Mouse (Mus musculus): ENCODE results near the gene Nfib. TPM values are rescaled to one million over a fixed set of nuclear protein-coding genes. Genes with fewer than 3 reads are reported as not detected.

Nfib gene
- total RNA-seq (2021): 100 to 1,000 TPM in 1 of 2 experiments, 10 to 100 TPM in 1; 83.2 to 103 TPM
- long read RNA-seq, experiment 1, full-length matches to known transcripts: 9 of 33 reads
- long read RNA-seq, experiment 1, partial matches to known transcripts: 2 of 33 reads
- long read RNA-seq, experiment 1, other reads (novel, unspliced or antisense): 22 of 33 reads
- long read RNA-seq, experiment 2, full-length matches to known transcripts: 2 of 12 reads
- long read RNA-seq, experiment 2, partial matches to known transcripts: 1 of 12 reads
- long read RNA-seq, experiment 2, other reads (novel, unspliced or antisense): 9 of 12 reads

DNA sequence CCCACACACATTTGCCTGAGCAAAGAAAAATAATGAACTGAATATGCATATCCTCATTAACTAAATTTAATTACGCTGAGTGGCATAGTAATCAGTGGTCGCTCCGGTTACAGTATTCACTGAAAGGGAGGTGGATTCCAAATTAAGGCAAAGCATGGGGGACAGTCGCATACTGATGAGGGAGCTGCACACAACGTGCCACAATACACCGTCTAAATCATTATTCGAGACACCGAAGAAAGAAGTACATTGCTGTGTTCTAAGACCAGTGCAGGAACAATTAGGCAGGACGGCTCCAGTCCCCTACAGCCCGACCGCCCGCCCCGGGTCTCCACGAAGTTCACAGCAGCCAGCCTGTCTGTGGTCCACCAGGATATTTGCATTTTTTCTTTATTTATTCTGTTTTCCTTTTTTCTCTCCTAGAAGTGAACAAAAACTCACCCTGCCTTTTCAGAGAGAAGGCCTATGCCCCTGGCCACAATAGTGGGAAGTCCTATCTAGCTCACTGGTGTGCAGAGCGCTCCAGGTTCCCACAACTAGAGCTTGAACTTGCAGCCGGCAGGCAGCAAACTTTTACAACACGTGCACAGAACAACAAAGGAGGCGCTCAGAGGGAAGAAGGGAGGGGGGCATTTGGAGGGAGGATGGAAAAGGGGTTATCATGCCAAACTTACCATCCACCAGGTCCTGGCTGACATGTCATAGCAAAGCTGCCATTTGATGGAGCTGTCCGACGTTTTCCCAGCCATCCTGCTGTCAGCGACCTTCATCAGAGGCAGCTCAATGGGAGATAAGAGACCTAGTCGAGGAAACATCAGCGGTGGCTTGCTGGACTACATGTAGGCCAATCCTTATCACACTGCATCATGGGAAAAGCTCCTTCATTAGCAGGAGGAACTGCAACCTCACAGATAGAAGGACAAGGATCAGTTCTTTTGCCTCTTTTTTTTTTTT, at the start of gene Nfib:
Gene Nfib, minus strand, starts transcription at position 910 of the 954 bp plus-strand sequence.
- DNase-seq: no peak

GRCm38 (mm10) chr4:82735764-82736163, 30.2 kb upstream of the Nfib start:
- no peak for DNase-seq

DNA sequence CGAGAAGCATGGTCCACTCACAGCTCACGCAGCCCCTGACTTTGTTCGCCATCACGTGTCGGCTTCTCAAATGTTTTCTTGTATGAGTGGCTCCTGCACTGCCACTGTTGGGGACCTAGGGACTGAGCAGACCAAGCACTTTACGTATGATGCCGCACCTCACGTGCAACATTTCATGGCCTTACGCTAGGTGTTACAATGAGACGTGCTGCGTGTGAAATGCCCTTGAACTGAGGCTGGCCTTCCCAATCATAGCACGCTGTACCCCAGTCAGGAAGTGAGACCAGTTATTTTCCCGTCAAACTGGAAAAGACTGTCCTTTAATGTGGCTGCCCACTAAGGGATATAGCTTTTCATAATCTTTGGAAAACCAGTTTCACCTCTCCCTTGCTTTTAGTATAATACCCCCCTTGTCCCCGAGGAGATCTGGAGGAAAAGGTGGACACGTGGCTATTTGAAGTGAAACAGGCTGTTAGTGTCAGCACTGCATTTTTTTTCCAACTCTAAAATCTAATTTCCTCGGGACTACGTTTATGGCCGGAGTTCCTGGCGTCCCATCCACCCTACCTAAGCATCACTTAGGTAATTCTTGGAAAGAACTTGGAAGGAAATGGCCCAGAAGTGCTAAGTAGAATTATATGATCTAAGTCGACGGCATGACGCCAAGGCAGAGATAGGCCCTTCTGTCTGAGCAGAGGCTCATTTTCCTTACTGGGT, 29.4 kb upstream of the Nfib start:
- no peak for DNase-seq

DNA sequence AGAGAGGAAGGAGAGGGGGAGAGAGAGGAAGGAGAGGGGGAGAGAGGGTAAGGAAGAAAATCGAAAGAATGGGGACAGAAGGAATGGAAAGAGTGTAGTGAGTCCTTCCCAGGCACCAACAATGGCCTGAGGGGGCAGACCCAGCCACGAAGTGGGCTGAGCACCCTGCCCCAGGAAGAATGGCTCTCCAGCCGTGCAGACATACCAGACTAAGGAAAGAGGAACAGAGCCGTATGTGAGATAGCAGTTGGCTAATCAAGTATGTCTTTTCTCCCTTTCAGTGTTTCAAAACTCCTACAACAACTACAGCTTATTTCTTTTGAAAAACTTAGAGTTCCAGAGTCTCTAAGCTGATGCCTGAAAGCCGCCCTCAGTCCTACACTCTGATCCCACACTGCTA, 28.8 kb upstream of the Nfib start:
- DNase-seq: no peak

DNA sequence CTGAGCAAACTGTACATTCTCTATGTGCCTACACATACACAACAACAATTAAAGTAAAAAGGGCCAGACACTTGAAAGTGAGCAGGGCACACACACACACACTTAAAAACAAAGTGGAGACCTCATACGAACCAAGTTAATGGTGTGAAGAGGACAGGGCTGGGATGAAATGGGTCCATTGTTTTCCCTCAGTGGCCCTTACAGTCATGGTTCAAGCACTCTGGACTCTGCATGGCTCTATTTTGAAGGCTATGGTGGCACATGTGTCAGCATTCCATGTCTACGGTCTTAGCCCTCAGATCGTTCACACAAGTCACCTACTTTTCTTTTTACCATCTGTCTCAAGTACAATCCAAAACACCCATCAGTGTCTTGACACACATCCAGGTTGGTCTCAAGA, 28.1 kb upstream of the Nfib start:
- DNase-seq: no peak

GRCm38 (mm10) chr4:82730248-82730887, 24.8 kb upstream of the Nfib start:
- no peak for DNase-seq

DNA sequence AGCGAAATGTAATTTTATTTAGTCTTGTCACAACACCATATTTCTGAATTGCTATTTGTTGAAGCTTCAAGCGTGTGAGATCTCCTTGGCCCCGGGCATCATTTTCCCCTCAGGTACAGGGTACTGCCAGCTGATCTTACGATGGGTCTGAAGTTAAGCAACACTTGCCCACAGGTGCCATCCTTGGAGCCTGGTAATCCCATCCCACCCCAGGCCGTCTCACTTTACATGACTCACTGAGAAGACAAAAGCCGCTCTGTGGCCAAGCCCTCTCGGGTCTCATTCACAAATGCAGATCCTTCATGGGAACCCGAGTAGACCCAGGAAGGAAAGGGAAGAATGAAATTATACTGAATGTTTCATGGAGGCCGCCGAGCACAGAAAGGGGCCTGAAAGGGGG, 18.5 kb upstream of the Nfib start:
- no peak for DNase-seq

DNA sequence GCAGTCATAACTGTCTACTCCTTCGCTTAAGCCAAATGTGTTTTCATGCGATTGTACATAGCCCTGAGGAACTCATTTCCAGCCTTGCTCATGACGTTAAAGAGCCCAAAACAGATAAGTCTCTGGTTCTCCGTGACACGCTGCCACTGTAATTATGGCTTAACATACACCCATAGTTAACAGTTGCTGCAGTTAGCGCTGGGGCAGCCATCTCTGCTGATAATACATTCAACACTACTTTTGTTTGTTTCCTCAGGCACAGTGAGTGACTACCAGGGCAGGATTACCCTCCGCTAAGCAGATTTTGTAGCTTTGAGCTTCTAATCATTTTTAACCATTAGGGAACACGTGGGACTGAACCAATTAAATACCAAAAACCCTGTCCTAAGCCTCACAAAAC, 17.5 kb upstream of the Nfib start:
- DNase-seq: no peak

DNA sequence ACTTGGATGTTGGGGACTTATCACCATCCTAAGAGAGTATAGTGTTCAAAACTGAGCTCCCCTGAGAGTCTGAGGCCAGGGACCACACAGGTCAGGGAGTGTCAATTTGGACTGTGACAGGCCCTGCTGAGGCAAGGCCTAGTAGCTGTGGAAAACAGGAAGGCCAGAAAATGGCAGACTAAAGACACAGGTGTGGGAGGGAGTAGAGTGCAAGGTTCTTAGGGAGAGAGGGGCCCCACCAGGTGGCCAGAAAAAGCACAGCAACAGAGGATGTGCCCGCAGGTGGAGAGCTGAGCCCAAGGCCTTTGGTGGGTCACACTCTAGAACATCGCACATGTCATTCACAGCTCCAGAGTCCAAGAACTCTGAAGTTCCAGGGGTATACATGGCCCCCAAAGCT, 10.3 kb upstream of the Nfib start:
- no peak for DNase-seq

DNA sequence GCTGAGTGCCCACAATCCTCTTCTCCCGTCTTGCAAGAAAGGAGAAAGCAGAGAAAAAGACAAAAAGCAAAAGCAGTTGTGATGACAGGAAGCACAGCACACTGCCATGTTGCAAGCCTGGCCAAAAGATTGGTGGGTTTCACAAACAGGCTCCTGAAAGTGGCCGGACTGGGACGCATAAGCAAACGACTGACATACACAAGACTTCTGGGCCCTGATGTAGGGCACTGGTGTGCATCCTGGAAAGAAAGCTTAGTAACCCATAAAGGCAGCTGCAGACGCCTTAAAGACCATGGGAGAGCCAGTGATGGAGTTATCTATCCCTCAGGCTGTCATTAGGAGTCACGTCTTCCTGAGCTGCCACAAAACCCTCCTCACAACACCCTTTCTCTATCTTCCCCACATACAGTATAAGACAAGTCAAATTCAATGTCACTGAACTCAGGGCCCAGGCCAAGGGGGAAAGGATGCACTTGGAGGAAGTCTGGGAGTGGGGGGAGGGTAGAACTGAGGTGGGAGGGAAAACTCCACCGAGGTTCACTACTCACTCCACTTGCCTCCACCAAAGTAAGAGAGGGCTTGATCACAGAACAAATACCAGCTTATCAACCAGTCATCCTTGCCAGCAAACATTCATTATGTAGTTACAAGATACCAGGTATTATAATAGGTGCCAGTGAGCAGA, 6.2 kb upstream of the Nfib start:
- no peak for DNase-seq

DNA sequence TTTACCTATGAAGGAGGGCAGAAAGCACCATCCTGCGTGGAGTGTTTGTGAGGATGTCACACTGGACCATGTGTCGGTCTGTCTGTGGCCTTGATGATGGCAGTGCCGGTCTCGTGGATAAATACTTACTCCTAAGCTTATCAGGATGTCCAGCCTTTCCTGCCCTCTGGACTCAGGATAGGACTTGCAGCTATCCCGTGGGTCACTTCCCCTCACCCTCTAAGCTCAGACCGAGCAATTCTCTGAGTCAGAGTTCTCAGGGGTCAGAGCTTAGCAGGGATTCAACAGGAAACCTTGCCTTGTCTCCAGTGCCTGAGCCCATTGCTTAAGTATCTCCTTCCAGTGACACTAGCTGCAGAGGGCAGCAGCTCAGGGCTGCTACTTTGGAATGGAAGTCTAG, 4.1 kb upstream of the Nfib start:
- peak; percentile 4 to 28 for DNase-seq

DNA sequence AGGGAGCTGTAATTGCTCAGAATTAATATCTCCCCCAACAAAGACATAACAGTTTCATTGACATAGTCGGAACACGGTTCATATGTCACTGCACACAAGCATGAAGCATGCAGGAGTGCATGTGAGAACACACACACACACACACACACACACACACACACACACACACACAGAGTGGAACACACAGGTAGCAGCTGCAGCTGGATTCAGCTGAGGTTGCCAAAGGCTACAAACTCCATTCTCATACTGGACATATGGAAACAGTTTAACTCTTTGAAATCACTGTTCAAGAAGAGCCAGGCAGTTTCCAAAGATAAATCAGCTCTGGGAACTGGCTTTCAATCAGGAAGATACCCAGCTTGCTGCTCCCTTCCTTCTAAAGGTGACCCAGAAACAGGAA, 462 bp upstream of the Nfib start:
- no peak for DNase-seq

DNA sequence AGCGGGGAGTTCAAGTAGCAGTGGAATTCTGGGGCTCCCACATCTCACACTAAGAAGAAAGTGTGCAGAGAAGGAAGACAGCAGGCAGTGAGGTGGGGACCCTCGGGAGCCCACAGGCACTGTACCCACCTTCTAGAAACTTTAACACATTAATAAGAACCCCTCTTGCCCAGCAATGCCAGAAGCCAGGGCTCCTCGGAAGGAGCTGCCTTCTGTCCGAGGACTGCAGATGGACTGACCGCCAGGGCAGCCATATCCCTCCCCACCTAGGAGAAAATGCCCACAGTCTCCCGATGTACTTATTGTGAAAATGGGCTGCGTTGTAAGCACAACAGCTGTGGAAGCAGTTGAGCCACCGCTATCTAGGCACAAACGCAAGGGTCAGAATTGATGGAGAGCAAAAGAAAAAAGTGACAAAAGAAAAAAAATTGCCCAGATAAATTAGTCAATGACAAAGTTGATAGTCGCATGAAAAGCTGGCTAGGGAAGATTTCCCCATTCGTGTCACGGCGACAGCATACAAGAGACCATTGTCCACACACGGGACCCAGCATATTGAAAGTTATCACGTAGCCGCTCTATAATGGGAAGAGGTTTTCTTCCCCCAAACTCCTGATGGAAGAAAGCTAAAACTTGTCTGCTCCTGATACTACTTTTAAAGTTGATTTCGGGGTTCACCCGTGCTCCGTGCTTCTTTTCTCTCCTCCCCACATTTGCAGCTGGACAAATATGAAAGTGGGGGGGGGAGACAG, 1.3 kb downstream of the Nfib start:
- DNase-seq: no peak

- DNase-seq: no peak
Observed at GRCm38 (mm10) chr4:82702808-82703207, 2.7 kb downstream of the Nfib start.

DNA sequence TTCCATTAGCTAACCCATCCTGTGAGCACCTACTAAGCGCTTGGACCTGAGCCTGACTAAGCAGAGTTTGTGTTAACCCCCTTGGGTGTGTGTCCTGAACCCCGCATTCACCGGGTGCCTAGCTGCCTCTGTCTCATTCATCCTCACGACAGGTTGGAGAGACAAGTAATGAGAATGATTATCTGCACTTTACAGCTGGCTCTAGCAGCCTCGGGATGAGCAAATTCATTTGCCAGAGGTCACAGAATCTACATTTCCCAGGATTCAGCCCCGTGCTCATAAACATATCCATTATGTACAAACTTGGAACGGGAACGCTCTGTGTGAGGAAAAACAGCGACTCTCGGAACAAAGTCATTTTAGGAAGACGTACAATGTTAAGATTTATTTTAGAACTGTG, 6.0 kb downstream of the Nfib start:
- DNase-seq: no peak

- no peak for DNase-seq
Observed at GRCm38 (mm10) chr4:82698616-82699015, 6.9 kb downstream of the Nfib start.

GRCm38 (mm10) chr4:82697151-82697550, 8.4 kb downstream of the Nfib start:
- DNase-seq: no peak

DNA sequence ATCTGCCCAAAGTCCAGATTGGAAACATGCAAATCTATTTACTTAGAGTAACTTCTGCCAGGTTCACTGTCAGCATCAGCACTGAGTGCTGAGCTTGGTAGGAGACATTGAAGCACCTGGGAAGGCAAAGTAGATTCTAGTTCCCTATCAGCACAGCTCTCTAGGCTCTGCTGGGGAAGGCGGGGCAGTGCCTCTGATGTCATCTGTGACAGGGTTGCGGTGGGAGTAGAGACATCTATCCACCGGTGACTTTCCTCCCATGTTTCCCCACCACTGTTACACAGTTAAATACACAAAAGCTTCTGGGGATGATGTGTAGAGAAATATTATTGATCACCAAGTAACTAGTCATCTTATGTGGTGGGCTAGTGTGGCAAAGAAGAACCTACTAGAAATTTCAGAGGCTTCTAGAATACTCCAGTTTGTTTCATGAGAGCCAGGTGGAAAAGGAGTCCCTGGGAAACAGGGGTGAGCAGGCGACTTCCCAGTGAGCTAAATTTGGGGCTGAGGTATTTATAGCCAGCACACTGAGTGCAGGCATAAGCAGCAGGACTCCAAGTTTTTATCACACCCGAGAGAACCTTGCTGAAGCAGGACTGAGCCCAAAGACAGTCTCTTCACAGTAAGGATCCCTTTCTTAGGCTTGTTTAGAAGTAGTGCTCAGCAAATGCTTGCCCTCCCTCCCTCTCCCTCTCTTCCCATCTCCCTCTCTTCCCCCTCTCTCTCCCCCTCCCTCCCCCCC, 9.6 kb downstream of the Nfib start:
- DNase-seq: no peak

DNA sequence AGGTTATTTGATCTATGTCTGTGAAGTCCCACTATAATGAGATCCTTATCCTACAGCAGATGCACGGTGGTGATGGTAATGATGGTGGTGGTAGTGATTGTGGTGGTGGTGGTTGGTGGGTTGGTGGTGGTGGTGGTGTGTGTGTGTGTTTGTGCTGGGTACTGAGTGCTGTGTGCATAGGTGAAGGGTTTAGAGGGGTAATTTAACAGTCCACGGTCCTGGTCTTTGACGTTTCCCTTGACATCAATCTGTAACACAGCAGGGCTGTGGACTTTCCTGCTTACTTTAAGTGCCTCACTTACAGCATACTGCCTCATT, 13.6 kb downstream of the Nfib start:
- no peak for DNase-seq
